Mouse (Mus musculus) ES-E14 (cell line): ENCODE measurements around the gene Xrn2. TPM values are rescaled to one million over a fixed set of nuclear protein-coding genes. Genes with fewer than 3 reads are reported as not detected.
A peak's percentile ranks its signal among the peaks of the same experiment; 100 is the strongest.

Experiments
- DNase-seq: peaks from one replicate; pipeline ENCODE4 v3.0.0-alpha.2; 2013; ENCODE audit warnings: low read depth, low spot score
- H3K27ac ChIP-seq: 2 replicates; pipeline ENCODE4 v1.5.1; 2012; ENCODE audit warnings: low read depth, mild to moderate bottlenecking, low read length, moderate library complexity, mixed read lengths; ENCODE audit not compliant: poor library complexity, insufficient read depth, severe bottlenecking
- H3K36me3 ChIP-seq: 2 replicates; pipeline ENCODE4 v1.6.1; 2012; ENCODE audit warnings: mild to moderate bottlenecking, low read length, moderate library complexity, mixed read lengths; ENCODE audit not compliant: control insufficient read depth, poor library complexity, insufficient read depth, severe bottlenecking
- H3K4me1 ChIP-seq, 2 experiments: fragments of 150-350 bp in 1 of 2; sonication (generic) in 1 of 2; 2 replicates each; pipeline ENCODE4 v1.6.1; 2012; ENCODE audit warnings: low read length in 2 of 2, mild to moderate bottlenecking in 1 of 2, mixed read lengths in 1 of 2; ENCODE audit not compliant: control insufficient read depth in 2 of 2, insufficient read depth in 2 of 2, poor library complexity in 1 of 2
- H3K4me3 ChIP-seq, 2 experiments: fragments of 150-350 bp in 1 of 2; sonication (generic) in 1 of 2; 2 replicates each; pipeline ENCODE4 v1.5.1; 2012; ENCODE audit warnings: low read length in 2 of 2, low read depth in 1 of 2, mild to moderate bottlenecking in 1 of 2, mixed read lengths in 1 of 2; ENCODE audit not compliant: insufficient read depth in 1 of 2, poor library complexity in 1 of 2, severe bottlenecking in 1 of 2
- H3K9ac ChIP-seq: 2 replicates; pipeline ENCODE4 v1.6.1; 2012; ENCODE audit warnings: low read depth, mild to moderate bottlenecking, low read length, mixed read lengths; ENCODE audit not compliant: poor library complexity, insufficient read depth, severe bottlenecking
- H3K9me3 ChIP-seq: fragments of 150-350 bp; sonication (generic); 2 replicates; pipeline ENCODE4 v1.6.1; 2012; ENCODE audit warnings: low read depth, mild to moderate bottlenecking, low read length; ENCODE audit not compliant: control insufficient read depth, insufficient read depth
- CHD2 ChIP-seq: IDR thresholded peaks from 2 replicates; pipeline ENCODE4 v1.6.1; 2014; ENCODE audit warnings: mild to moderate bottlenecking, low read depth, low read length, inconsistent platforms
- HCFC1 ChIP-seq: IDR thresholded peaks from 2 replicates; pipeline ENCODE4 v1.6.1; 2012; ENCODE audit warnings: low read length, inconsistent platforms, borderline replicate concordance; ENCODE audit not compliant: insufficient read depth
- MAFK ChIP-seq: IDR thresholded peaks from 2 replicates; pipeline ENCODE4 v1.6.1; 2014; ENCODE audit warnings: mild to moderate bottlenecking, low read depth, low read length, inconsistent platforms; ENCODE audit not compliant: insufficient read depth
- ZC3H11A ChIP-seq: IDR thresholded peaks from 2 replicates; pipeline ENCODE4 v1.6.1; 2012; ENCODE audit warnings: low read depth, mild to moderate bottlenecking, inconsistent platforms, low read length, borderline replicate concordance
- ZNF384 ChIP-seq: IDR thresholded peaks from 2 replicates; pipeline ENCODE4 v1.6.1; 2012; ENCODE audit warnings: low read depth, low read length, inconsistent platforms
- in situ Hi-C, 2 experiments: fragments of 600-800 bp; cut with MboI; formaldehyde crosslinking; loops; one replicate each; pipeline ENCODE4 v1.15.1; 2025; ENCODE audit warnings: low sequenced_read_pairs in 2 of 2, inconsistent platforms in 1 of 2; ENCODE audit not compliant: unreplicated experiment in 2 of 2
- total RNA-seq: library from RNA; depleted of rRNA; stranded (reverse); fragments of 300-350 nt; gene quantifications from 2 replicates; pipeline ENCODE4 v1.2.3, GENCODE M21; 2012

The Xrn2 gene
- total RNA-seq, 1 experiment = 85.7 TPM

- peak overlapping the region in 1 of 2 experiments; percentile 17; a peak in 1 of 4 replicates for H3K4me3 ChIP-seq
- no peak for TF ChIP-seq ZC3H11A
- peak overlapping the region; percentile 40; the same call in 1 of the 2 replicates for H3K9ac ChIP-seq
- in situ Hi-C loops = no loop called here
- H3K27ac ChIP-seq = peak overlapping the region; percentile 94
- DNase-seq = peak; percentile 25
- peaks cover 14% of the 10 kb centered on the region for H3K9me3 ChIP-seq
- H3K4me1 ChIP-seq = peaks cover 0 to 2% of the 10 kb centered on the region in 2 experiments; a peak in 1 of 4 replicates
- peaks cover 6% of the 10 kb centered on the region; the same call in 1 of the 2 replicates for H3K36me3 ChIP-seq
Measured at GRCm38 (mm10) chr2:147010952-147011351, 1.8 kb upstream of the Xrn2 start.

- Histone ChIP-seq H3K9ac (peak overlapping the region; percentile 98; the same call in 1 of the 2 replicates), H3K36me3 (peaks cover 8% of the 10 kb centered on the region; the same call in 1 of the 2 replicates), H3K27ac (peak overlapping the region; percentile 97), H3K4me1 (peaks cover 2 to 3% of the 10 kb centered on the region in 2 experiments; a peak in 2 of 4 replicates), H3K9me3 (peaks cover 11% of the 10 kb centered on the region), H3K4me3 (peak overlapping the region; percentile 90 to 99)
- DNase-seq = peak; percentile 70
- TF ChIP-seq CHD2 (0 out of 2 replicates have a peak, but pooled peaks have one; percentile 40), MAFK (no peak)
- in situ Hi-C loops = no loop called here
Measured at GRCm38 (mm10) chr2:147011474-147012140, 1.2 kb upstream of the Xrn2 start.

GRCm38 (mm10) chr2:147012141-147012622 is 614 bp upstream of the Xrn2 start:
- in situ Hi-C loops = no loop called here
- peak overlapping the region; percentile 98 for H3K9ac ChIP-seq

GRCm38 (mm10) chr2:147013194-147013969 is 586 bp downstream of the Xrn2 start:
- Histone ChIP-seq H3K27ac (peak overlapping the region; percentile 97), H3K9me3 (no peaks in the 10 kb centered on the region; the same call in 1 of the 2 replicates), H3K9ac (peak overlapping the region; percentile 98), H3K4me3 (peak overlapping the region; percentile 90 to 99), H3K36me3 (peaks cover 8% of the 10 kb centered on the region; the same call in 1 of the 2 replicates), H3K4me1 (peaks cover 2 to 3% of the 10 kb centered on the region in 2 experiments; a peak in 2 of 4 replicates)
- DNase-seq = peak; percentile 67
- in situ Hi-C loops = no loop called here
- no peak for TF ChIP-seq HCFC1
- TF ChIP-seq CHD2 = 0 out of 2 replicates have a peak, but pooled peaks have one; percentile 30

More at GRCm38 (mm10) chr2:147012141-147012622, 614 bp upstream of the Xrn2 start:
- peak; percentile 7 for DNase-seq
- Histone ChIP-seq H3K9me3 (peaks cover 7% of the 10 kb centered on the region), H3K4me1 (peaks cover 2 to 3% of the 10 kb centered on the region in 2 experiments; a peak in 2 of 4 replicates), H3K27ac (peak overlapping the region; percentile 97), H3K36me3 (peaks cover 8% of the 10 kb centered on the region; the same call in 1 of the 2 replicates), H3K4me3 (peak overlapping the region; percentile 90 to 99)
- TF ChIP-seq MAFK = no peak
- no peak for TF ChIP-seq ZC3H11A
- no peak for TF ChIP-seq HCFC1
- TF ChIP-seq ZNF384 = no peak
- no peak for TF ChIP-seq CHD2
